ENCODE assay signal across 8 mouse cellular contexts in genomic region chr4:154390333-154391080, GRCm38 (mm10). TPM values are rescaled to one million over a fixed set of nuclear protein-coding genes. Genes with fewer than 3 reads are reported as not detected.
DNase-seq lines count a peak whose midpoint lies in the region; ATAC-seq lines count a peak whose summit lies in the region.
"Had no signal": no experiment of that assay in that cellular context is flagged by ENCODE, and none has a peak within 500 bp of the region (broad histone marks: within the 10 kb centered on the region; RNA-seq: fewer than 3 reads in every experiment).

No protein-coding gene starts in this region.

- peak; percentile 53; the same call in 1 of the 2 replicates for ATAC-seq in lung, embryonic 15.5 days (ENCODE audit: borderline replicate concordance, extremely low read depth, low FRiP score, low TSS enrichment)
- peak; percentile 24; the same call in 1 of the 2 replicates for ATAC-seq in embryonic facial prominence, embryonic 14.5 days (ENCODE audit: low read depth)
- peak; percentile 9; the same call in 1 of the 2 replicates for ATAC-seq in intestine, embryonic 15.5 days
- no peak for ATAC-seq in frontal cortex, adult (ENCODE audit: low TSS enrichment)

- WGBS in lung, embryonic 15.5 days: 26% methylated on average over 20 of the region's 20 CpGs
- 14% methylated on average over 20 of the region's 20 CpGs for WGBS in embryonic facial prominence, embryonic 14.5 days
- 32% methylated on average over 20 of the region's 20 CpGs for WGBS in intestine, embryonic 15.5 days

- peak overlapping the region; percentile 42; the same call in 1 of the 2 replicates for H3K27ac ChIP-seq in lung, embryonic 15.5 days
- H3K27ac ChIP-seq in embryonic facial prominence, embryonic 14.5 days (replicated peaks; ENCODE audit: low read depth, low read length): peak overlapping the region; percentile 44
- H3K27ac ChIP-seq in intestine, embryonic 15.5 days: 0 out of 2 replicates have a peak overlapping the region, but pooled peaks have one; percentile 28
- H3K27ac ChIP-seq: liver, embryonic 13.5 days had no signal

- H3K4me1 ChIP-seq in lung, embryonic 15.5 days: peaks cover 44% of the 10 kb centered on the region
- H3K4me1 ChIP-seq in embryonic facial prominence, embryonic 14.5 days (ENCODE audit: control insufficient read depth, insufficient read depth, low read length): peaks cover 46% of the 10 kb centered on the region
- H3K4me1 ChIP-seq in intestine, embryonic 15.5 days (replicated peaks): peaks cover 19% of the 10 kb centered on the region

- no peaks in the 10 kb centered on the region for H3K36me3 ChIP-seq in lung, embryonic 15.5 days
- no peaks in the 10 kb centered on the region for H3K36me3 ChIP-seq in embryonic facial prominence, embryonic 14.5 days (ENCODE audit: control insufficient read depth, insufficient read depth, low read length)
- H3K36me3 ChIP-seq in intestine, embryonic 15.5 days: no peaks in the 10 kb centered on the region
- H3K36me3 ChIP-seq: liver, embryonic 13.5 days had no signal

- H3K9me3 ChIP-seq in lung, embryonic 15.5 days: no peaks in the 10 kb centered on the region
- H3K9me3 ChIP-seq in embryonic facial prominence, embryonic 14.5 days (ENCODE audit: control insufficient read depth, low read length): no peaks in the 10 kb centered on the region
- no peaks in the 10 kb centered on the region for H3K9me3 ChIP-seq in intestine, embryonic 15.5 days
- H3K9me3 ChIP-seq: liver, embryonic 13.5 days had no signal

- no peak overlapping the region for H3K4me3 ChIP-seq in lung, embryonic 15.5 days
- H3K4me3 ChIP-seq in embryonic facial prominence, embryonic 14.5 days (ENCODE audit: low read depth, low read length): no peak overlapping the region
- no peak overlapping the region for H3K4me3 ChIP-seq in intestine, embryonic 15.5 days (replicated peaks)
- H3K4me3 ChIP-seq: liver, embryonic 13.5 days had no signal

- no peaks in the 10 kb centered on the region for H3K27me3 ChIP-seq in lung, embryonic 15.5 days
- H3K27me3 ChIP-seq in embryonic facial prominence, embryonic 14.5 days (replicated peaks; ENCODE audit: control insufficient read depth, insufficient read depth, low read length): no peaks in the 10 kb centered on the region
- H3K27me3 ChIP-seq in intestine, embryonic 15.5 days (replicated peaks): no peaks in the 10 kb centered on the region
- H3K27me3 ChIP-seq: liver, embryonic 13.5 days had no signal

- no peak overlapping the region for H3K9ac ChIP-seq in lung, embryonic 15.5 days
- peak overlapping the region; percentile 41; the same call in 1 of the 2 replicates for H3K9ac ChIP-seq in embryonic facial prominence, embryonic 14.5 days (ENCODE audit: low read depth, low read length)
- H3K9ac ChIP-seq in intestine, embryonic 15.5 days: no peak overlapping the region
- H3K9ac ChIP-seq: liver, embryonic 13.5 days had no signal

- H3K4me2 ChIP-seq in lung, embryonic 15.5 days: peak overlapping the region; percentile 20; the same call in 1 of the 2 replicates
- H3K4me2 ChIP-seq in embryonic facial prominence, embryonic 14.5 days (ENCODE audit: low read depth, low read length): no peak overlapping the region
- H3K4me2 ChIP-seq in intestine, embryonic 15.5 days (replicated peaks): 0 out of 2 replicates have a peak overlapping the region, but pooled peaks have one; percentile 9
- H3K4me2 ChIP-seq: liver, embryonic 13.5 days had no signal

- DNase-seq in lung, postnatal 25 days (ENCODE audit: low spot score): no peak
- DNase-seq in embryonic facial prominence, embryonic 14.5 days (ENCODE audit: low spot score): peak; percentile 69
- DNase-seq in mesoderm, embryonic 11.5 days (ENCODE audit: low read depth, low spot score): peak; percentile 76
- no peak for DNase-seq in B cell, adult 2 months
- DNase-seq: liver, embryonic 13.5 days had no signal

RNA-seq across cellular contexts. Expression of gene B230104I21Rik, which starts 54.6 kb away (rescaled TPM):
- not detected in 2 replicates for polyA plus RNA-seq in lung, embryonic 15.5 days (2015; fragmentation: Nextera tagmentation; extraction: Ambion mirVana)
- polyA plus RNA-seq in embryonic facial prominence, embryonic 14.5 days (2014; fragmentation: Nextera tagmentation; extraction: Ambion mirVana): 0.33 TPM in 1 of 2 replicates, not detected in the other
- polyA plus RNA-seq in intestine, embryonic 15.5 days (2015; fragmentation: Nextera tagmentation; extraction: Ambion mirVana): not detected in 2 replicates
- polyA plus RNA-seq: liver, embryonic 13.5 days had no signal

Comparison
In these comparisons a context has a peak if more than half of its experiments do, and no peak if none do; other contexts are left out.
1. DNase-seq: peak in embryonic facial prominence, embryonic 14.5 days (single experiment) and mesoderm, embryonic 11.5 days (single experiment); none in lung, postnatal 25 days (single experiment) and B cell, adult 2 months (0 of 2).
2. Peak in every context shown above with its lines, with median percentiles within 50 percentile points of each other: H3K27ac ChIP-seq.